Mouse (Mus musculus): ENCODE data around the gene Gorasp1. TPM values are rescaled to one million over a fixed set of nuclear protein-coding genes. Genes with fewer than 3 reads are reported as not detected.

The Gorasp1 gene
- polyA plus RNA-seq, 1 experiment from 2014 or later: 27.7 TPM

DNA sequence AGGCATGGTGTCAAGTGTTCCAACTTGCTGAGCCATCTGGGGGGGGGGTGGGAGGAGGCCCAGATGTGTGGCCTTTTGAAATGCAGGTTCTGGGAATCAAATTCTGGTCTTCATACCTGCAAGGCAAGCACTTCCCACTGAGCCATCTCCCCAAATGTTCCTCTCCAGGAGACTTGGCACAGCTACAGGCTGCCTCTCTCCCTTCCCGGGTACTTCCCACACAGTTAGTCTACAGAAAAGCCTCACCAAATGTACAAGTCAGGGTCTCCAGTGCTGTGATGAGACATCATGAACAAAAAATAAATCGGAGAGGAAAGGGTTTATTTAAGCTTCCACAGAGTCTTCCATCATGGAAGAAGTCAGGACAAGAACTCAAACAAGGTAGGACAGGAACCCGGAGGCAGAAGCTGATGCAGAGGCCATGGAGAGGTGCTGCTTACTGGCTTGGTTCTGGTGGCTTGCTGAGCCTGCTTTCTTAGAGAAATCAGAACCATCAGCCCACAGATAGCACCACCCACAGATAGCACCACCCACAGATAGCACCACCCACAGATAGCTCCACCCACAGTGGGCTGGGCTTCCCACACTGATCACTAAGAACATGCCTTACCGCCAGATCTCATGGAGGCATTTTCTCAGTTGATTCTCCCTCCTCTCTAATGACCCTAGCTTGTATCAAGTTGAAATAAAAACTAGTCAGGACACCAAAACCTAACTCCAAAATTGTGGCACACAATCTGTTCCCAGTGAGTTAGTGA, 50.0 kb downstream of the Gorasp1 start:
- Histone ChIP-seq H3K36me3 (no peaks in the 10 kb centered on the region), H3K9ac (no peak overlapping the region), H3K4me2 (no peak overlapping the region), H3K27ac (no peak overlapping the region), H3K4me1 (0 out of 2 replicates have a peak, but pooled peaks cover 4% of the 10 kb centered on the region), H3K9me3 (replicated peaks) (no peaks in the 10 kb centered on the region), H3K27me3 (no peaks in the 10 kb centered on the region), H3K4me3 (replicated peaks) (no peak overlapping the region)
- WGBS: 80% methylated on average over 4 of the region's 4 CpGs
- no peak for ATAC-seq (replicated peaks; ENCODE audit: low FRiP score)

Other genes with a start within 250 kb of the Gorasp1 start
- not detected in 2 replicates for gene Scn10a, start 218.2 kb downstream of the Gorasp1 start, polyA plus RNA-seq (2015; fragmentation: Nextera tagmentation; extraction: Ambion mirVana)
- 0.04 TPM in 2 replicates for gene Scn11a, start 112.1 kb downstream of the Gorasp1 start, polyA plus RNA-seq (2015; fragmentation: Nextera tagmentation; extraction: Ambion mirVana)
- gene Wdr48, start 42.7 kb downstream of the Gorasp1 start, polyA plus RNA-seq (2015; fragmentation: Nextera tagmentation; extraction: Ambion mirVana): 51.9 and 53.6 TPM in 2 replicates
- 0.26 and 0.29 TPM in 2 replicates for gene Ttc21a, start within 50 bp of the Gorasp1 start, polyA plus RNA-seq (2015; fragmentation: Nextera tagmentation; extraction: Ambion mirVana)
- gene Csrnp1, start 47.1 kb upstream of the Gorasp1 start, polyA plus RNA-seq (2015; fragmentation: Nextera tagmentation; extraction: Ambion mirVana): 5.6 and 7.1 TPM in 2 replicates
- 0.38 and 0.41 TPM in 2 replicates for gene Xirp1, start 86.0 kb upstream of the Gorasp1 start, polyA plus RNA-seq (2015; fragmentation: Nextera tagmentation; extraction: Ambion mirVana)
- gene Cx3cr1, start 132.3 kb upstream of the Gorasp1 start, polyA plus RNA-seq (2015; fragmentation: Nextera tagmentation; extraction: Ambion mirVana): 6.6 and 7.3 TPM in 2 replicates
- 0.18 TPM in 1 of 2 replicates, not detected in the other for gene Ccr8, start 154.5 kb upstream of the Gorasp1 start, polyA plus RNA-seq (2015; fragmentation: Nextera tagmentation; extraction: Ambion mirVana)
- gene Slc25a38, start 172.8 kb upstream of the Gorasp1 start, polyA plus RNA-seq (2015; fragmentation: Nextera tagmentation; extraction: Ambion mirVana): 32.4 and 37.1 TPM in 2 replicates
- 1,407 and 1,464 TPM in 2 replicates for gene Rpsa, start 190.1 kb upstream of the Gorasp1 start, polyA plus RNA-seq (2015; fragmentation: Nextera tagmentation; extraction: Ambion mirVana)
- not detected in 2 replicates for gene Mobp, start 212.1 kb upstream of the Gorasp1 start, polyA plus RNA-seq (2015; fragmentation: Nextera tagmentation; extraction: Ambion mirVana)

Data from kidney, embryonic 15.5 days (tissue).